Mouse (Mus musculus) skeletal muscle tissue, adult 2 months (tissue): ENCODE measurements around the gene Decr2.
"Not testable (repeated sequence)": the region's sequence is repeated elsewhere in the genome, so short reads cannot be mapped to it uniquely, and the experiment has no call there.

Experiments
- DNase-seq: peaks from one replicate; pipeline ENCODE4 v3.0.0-alpha.2; 2012; ENCODE audit warnings: low read depth, low spot score

The Decr2 gene

DNA sequence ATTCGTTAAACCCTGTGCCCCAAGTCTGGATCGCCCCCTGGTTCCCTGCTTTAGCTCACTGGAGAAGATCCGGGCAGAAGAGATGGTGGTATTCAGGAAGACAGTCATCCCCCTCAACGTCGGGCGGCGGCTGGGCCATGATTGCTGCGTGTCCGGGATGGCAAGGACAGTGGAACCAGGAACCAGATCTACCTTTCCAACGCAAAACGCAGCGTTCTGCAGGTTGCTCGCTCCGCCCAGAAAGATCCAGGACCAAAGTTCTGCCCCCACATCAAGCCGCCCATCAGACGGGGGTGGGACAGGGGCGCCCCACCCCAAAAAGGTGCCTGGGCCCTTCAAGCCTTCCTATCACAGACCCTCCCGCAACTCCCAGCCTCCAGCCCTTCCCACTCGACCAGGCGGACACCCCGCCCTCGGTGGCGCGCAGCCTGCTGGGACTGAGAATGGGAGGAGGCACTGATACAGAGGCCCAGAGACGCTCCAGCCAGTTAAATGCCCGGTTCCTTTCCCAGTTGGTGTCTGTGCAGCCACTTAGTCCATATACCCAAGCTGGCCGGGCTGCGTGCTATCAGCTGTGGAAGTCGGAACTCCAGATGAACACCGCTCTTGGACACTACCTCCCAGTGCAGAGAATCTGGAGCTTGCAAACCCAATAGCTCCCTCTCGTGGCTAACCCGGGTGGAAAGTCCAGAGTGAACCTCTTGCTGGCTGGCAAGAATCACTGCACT lies at the start of gene Decr2:
Gene Decr2, minus strand, starts transcription at position 433 of the 728 bp plus-strand sequence.
- peak; percentile 86 for DNase-seq

DNA sequence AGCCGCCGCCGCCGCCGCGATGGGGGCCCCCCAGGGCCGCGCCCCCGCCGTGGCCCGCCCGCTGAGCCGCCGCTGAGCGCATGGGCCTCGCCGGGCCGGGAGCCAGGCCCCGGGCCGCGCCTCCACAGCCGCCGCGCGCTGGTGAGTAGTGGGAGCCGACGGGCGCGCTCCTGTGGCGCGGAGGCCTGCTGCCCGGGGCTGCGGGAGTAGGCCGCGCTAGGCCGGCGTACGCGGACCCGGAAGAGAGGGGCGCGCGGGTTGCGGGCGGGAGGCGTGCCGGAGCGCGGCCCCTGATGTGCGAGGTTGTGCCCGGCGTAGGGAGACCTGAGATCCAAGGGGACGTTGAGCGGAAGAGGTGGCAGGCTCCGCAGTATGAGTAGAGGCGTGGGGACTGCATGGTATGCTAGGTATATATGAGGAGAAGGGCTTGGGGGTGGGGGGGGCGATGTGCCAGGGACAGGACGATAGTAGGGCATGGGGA lies 48.8 kb upstream of the Decr2 start:
- DNase-seq = no peak

DNA sequence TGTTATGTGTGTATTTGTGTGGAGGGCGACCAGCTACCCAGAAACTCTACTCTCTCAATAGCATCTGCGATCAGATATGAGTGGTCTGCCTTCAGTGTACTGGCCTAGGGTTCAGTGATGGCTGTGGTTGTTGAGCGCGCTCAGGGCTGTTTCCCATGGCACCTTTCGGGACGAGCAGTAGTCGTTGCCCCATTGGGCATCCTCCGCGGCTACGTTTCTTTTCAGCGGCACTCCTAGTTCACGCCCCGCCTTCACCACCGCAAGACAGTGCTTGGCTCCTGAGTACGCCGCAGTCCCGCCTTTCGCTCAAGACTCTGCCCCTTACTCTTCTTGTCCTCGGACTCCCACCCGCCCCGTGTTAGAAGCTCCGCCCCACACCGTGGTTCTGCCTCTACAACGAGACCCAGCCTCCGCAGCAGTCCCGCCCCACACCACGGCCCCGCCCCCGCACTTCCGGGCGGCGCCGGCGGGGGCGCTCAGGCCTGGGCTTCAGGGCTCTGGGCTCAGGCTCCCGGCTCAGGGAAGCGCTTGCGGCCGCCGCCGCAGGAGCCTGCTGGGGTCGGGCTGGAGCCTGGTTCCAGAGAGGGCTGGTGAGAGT lies 48.2 kb upstream of the Decr2 start, which contains the start of gene Axin1:
Gene Axin1, plus strand, starts transcription at position 450 of the 598 bp plus-strand sequence.
- DNase-seq = peak; percentile 86

DNA sequence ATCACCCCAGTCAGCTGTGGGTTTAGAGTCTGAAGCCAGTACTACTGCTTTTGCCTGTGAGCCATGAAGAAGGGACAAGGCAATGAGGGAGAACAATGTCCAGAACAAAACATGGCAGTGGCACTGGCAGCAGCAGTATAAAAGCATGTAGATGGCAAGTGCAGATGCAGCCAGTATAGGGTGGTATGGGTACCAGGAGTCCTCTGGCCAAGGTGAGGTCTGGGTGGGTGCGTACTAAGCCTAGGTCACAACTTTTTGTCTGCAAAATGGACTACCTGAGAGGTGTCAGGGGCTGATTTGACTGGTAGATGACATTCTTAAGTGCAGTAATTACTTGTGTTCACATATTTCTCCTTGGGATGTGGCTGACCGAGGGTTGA lies 47.6 kb upstream of the Decr2 start:
- no peak for DNase-seq

DNA sequence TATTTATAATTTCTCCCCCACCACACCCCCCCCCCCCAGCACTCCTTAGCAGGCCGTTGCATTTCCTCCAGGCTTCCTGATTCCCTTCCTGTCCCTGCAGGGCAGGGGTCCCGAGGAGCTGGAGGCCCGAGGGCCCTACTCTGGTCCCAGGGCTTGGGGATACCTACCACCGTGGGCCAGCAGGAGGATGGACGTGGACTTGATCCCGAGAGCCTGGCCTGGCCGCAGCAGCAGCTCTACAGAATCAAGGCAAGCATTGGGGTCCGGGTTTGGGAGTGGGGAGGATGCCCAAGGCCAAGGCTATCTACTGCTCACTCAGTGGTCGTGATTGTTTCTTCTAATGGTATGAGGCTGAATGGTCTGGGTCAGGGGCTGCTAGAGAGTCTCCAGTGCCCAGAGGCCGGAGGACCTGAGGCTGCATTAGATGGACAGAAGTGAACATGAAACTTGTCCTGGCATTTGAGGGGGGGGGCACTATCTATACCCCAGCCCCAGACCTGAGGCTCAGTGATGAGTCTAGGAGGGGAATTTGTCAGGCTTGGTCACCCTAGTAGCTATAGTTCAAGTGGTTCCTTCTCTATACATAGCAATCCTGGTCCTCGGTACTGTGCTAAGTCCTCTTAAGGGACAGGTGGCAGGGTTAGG lies 47.1 kb upstream of the Decr2 start:
- DNase-seq = no peak

DNA sequence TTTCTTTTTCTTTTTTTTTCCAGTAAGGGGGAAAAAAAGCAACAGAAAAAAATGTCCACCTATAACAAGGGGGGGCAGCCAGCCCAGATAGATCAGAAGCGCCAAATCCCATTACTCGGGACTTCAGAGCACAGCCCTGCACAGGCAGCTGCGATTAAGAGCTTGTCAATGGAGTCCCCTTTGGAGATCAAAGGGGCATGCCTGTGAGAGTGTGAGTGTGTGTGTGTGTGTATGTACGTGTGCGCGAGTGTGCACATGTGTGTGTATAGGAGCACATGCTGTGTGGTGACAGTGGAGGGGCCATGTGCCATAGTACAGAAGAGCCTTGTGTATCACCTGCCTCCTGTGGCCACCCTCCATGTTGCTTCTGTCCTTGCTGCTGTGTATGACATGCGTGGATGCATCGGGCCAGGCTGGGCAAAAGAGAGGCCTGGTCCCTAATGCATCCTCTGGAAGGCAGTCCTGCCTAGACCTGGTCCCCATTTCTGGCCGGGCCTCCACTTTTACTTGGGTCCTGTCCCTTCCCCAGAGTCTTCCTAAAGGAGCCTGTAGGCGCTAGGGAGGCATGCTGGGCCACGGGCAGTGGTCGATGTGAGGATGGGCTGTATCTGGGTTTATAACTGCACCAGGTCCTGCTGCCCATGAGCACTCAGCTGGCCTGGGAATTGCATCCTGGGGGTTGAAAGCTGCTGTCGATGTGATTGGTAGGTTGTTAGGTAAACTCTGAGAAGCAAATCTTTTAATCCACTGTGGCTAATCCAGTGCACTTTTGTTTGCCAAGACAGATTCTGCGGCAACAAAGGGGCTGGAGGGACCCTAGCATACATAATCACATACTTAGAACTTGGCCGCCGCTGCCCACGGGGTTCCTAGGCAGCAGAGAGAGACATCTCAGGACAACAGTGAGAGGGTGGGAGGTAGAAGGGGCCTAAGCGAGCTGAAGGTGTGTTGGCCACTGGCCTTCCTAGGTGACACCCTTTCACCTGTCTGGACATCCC lies 42.0 kb upstream of the Decr2 start:
- DNase-seq = no peak

DNA sequence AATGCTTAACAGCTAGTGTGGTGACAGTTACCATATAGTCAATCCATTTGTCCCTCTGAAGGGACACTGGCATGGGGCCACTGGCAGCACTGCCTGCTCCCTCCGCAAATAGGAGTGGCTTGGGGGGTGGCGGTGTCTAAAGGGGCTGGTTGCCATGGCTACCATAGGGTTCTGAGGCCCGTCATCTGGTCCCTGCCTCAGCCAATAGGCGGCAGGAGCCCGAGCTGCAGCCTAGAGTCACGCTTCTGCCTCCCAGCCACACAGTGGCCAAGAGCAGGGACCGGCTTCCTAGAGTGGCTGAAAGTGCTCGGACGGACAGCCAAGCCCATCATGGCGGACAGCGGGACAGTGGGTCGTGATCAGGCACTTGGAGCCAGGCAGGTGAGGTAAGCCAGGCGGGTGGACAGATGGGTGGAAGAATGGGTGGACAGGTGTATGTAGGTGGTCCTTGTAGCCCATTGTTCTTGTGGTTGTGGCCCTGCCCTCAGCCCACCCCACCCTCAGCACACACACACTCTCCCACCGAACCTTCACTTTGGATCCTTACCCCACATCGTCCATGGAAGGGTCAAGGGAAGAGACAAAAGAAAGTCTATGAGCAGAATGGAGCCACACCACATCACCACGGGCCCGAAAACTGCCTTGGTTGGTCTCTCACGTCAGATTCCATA lies 41.1 kb upstream of the Decr2 start:
- no peak for DNase-seq

DNA sequence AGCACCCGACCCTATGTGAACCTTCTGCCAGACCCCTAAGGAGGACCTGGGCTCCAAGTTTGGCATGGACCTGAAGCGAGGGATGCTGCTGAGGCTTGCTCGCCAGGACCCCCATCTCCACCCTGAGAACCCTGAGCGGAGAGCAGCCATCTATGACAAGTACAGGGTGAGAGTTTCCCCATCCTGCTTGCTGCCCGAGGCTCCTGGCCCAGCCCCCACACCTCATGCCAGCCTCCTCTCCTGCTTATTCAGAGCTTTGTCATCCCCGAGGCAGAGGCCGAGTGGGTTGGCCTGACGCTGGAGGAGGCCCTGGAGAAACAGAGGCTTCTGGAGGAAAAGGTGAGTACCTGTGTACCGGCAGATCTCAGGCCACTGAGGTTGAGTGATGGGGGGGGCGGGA lies 35.1 kb upstream of the Decr2 start:
- DNase-seq = no peak

DNA sequence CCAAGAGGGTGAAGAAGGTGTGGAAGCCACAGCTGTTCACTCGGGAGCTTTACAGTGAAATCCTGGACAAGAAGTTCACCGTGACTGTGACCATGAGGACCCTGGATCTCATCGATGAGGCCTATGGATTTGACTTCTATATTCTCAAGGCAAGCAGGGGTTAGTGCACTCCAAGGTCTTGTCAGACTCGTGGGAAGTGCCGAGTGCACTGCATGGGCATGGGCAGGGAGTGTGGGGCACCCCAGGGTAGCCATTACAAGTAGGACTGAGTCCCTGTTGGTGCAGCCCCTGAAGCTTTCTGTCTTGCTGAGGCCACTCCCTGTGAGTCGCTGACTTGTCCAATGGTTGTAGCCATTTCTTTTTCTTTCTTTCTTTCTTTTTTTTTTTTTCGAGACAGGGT lies 34.4 kb upstream of the Decr2 start:
- no peak for DNase-seq

DNA sequence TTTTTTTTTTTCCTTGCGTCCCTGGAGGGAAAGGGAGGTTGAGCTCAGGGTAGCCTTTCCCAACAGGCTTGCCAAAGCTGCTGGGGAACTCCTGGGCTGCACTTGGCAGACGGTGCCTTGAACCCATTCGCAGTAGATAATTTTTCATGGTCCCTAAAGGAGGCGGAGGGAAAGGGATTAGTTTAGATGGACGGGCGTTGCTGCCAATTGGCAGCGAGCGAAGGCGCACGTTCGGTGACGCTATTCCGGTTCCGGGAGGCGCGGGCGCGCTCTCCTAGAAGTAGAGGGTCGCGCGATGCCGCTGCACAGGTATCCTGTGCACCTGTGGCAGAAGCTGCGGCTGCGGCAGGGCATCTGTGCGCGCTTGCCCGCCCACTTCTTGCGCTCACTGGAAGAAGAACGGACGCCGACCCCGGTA lies 33.1 kb upstream of the Decr2 start, which contains the start of gene Mrpl28:
Gene Mrpl28, plus strand, starts transcription at position 234 of the 418 bp plus-strand sequence.
- DNase-seq = peak; percentile 97

DNA sequence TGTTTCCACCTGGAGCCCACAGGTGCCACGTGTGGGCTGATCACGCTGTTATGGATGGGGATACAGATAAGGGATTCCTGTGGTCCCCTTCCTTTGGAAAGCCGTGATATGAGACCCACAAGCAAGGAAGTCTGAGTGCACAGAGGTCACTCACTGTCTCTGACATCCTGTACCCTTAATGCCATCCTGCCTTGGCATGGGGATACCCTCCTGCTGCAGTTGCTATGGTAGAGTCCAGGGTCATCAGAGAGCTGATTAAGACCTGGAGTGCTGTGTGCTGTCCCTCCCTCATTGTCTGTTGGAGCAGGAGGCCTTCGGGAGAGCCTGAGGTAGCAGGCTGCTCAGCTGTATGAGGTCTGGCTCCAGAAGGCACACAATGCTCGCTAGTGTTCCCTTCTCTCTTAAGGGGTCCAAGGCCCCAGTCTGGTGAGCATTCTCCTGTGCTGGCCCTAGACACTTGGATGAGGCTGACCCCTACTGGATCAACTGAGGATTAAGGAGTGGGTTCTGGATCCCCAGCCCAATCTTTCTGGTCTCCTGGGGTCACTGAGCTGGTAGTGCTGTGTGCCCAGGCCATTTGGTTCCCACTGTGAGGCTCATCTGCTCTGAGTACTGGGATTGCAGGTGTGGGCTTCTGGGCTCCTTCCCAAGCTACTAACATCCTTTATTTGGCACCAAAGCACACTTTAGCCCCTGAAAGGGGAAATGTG lies 32.4 kb upstream of the Decr2 start:
- no peak for DNase-seq

DNA sequence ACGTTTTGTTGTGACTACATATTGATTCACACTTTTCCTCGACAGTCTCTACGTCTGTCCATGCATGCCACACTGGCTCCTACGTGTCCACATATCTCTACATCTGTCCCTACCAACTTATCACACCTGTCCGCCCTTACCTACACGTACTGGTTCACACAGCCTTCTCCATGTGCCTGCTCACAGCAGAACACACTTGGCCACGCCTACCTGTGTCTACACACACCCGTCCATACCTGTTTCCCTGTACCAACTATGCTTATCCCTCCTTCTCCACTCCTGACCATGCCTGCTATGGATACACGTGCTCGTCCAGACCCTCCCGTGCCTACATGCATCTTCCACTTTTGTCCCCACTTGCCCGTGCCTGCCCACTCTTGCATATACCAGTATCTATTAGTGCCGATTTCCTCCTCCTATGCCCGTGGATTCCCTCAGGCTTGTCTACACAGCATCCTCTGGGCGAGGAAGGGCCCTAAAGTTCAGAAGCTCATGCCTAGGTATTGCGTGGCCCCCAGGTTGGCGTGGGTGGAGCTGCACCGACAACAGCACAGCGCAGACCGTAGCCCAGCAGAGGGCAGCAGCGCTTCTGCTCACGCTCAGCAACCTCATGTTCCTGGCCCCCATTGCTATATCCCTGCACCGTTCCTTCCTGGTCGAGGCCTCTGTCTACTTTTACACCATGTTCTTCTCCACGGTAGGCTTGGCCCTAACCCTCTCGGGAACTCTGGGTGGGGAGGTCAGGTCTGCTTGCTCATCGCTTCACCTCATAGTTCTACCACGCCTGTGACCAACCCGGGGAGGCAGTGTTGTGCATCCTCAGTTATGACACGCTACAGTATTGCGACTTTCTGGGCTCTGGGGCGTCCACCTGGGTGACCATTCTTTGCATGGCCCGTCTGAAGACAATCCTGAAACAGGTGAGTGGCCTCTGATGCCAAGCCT lies 29.9 kb upstream of the Decr2 start:
- DNase-seq = no peak

DNA sequence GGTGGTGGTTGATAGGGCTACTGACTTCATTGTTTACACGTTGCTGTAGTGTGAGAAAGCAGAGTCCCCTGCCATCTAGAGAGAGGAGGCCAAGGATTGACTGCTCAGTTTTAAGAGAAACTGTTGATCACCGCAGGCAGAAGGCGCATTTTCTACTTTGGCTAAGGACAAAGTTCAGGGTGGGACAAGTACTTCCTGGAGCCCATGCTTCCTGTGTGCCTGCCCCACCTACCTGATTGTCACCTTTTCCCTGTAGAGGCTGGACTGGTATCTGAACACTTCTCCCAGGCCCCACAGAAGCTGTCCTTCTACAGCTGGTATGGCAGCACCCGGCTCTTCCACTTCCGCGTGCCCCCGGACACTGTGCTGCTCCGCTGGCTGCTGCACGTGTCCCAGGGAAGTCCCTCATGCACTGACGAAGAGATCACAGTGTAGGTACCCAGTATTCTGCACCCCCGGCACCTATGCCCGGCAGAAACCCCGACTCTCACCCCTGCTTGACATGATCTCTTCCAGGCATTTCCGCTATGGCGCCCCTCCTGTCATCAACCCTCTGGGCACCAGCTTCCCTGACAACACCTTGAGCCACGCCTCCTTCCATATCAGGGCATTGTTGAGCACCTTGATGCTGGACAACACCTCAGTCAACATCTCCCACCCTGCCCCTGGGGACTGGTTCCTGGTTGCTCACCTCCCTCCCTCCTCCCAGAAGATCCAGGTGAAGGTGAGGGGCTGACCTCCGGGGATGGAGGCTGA lies 26.5 kb upstream of the Decr2 start:
- no peak for DNase-seq

DNA sequence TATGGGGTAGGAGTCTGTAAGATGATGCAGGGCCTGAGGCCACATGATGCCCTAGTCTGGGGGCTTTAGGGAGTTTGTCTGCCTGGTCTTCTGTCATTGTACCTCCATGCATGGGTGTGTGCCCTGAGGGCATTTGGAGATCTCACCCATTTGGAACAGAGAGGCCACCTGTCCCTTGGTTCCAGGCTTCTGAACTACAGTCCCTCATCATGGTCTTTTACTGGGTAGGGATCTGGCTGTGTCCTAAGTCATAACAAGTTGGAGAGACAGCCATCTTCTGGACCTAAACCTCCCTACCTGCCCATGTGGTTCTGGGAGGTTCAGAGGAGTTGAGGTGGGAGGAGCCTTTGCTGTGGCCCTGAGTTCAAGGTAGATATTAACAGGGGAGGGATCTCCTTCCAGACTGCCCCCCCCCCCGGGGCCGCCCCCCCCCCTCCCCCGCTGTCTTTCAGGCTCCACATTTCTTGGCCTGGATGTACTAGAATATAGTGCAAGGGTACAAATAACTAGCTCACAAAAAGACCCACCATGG lies 25.9 kb upstream of the Decr2 start:
- DNase-seq = no peak

DNA sequence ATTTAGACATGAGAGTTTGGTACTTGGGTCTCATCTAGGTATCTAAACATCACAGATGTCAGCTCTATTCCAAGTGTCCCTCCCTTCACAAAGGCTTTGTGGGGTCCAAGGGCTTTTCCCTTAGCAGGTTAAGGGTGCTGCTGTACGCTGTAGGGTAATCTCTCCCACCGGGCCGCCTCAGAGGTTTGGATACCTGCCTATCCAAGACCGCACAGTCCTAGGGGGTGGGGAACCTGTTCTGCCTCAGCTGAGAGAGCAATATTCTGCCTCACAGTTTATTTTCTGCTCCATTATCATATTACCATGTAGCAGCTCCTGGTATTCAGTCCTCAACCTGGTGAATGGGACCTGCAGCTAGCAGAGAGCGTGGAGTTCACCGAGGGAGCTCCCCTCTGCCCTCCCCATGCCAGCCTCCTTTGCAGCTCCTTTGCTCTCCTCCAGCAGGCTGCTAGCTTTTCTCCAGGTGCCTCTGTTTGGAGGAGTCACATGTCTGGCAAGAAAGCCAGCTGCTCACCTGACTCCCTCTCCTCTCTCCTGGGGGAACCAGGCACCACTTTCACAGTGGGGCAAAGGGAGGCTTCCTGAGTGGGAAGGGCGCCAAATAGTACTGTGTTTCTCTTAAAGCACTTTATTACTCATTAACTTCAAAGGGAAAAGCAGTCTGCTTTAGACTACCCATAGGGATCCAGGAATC lies 25.2 kb upstream of the Decr2 start:
- no peak for DNase-seq

DNA sequence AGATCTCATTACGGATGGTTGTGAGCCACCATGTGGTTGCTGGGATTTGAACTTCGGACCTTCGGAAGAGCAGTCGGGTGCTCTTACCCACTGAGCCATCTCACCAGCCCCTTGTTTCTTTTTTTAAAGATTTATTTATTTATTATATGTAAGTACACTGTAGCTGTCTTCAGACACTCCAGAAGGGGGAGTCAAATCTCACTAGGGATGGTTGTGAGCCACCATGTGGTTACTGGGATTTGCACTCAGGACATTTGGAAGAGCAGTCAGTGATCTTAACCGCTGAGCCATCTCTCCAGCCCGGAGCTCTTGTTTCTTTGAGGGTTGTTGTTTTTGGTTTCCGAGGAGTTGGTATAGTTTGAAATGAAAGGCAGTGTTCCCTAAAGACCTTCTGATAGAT lies 24.3 kb upstream of the Decr2 start:
- DNase-seq = not testable (repeated sequence)

DNA sequence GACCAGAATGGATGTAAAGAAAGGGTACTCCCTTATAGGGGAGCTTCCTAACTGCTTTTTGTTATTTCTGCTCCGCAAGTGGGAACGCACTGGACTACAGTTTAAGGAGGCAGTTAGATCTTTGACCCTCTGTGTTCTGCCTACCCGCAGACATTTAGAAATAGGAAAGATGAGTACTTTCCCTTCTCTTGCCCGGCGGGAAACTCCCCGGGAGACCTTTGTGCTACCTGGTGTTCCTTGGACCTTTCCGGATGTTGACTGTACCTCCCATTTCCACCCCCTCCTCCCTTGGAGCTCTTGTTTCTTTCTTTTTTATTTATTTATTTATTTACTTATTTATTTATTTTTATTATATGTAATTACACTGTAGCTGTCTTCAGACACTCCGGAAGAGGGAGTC lies 23.9 kb upstream of the Decr2 start:
- DNase-seq = no peak
